Mouse (Mus musculus): ENCODE results near the gene Gm20837. TPM values are rescaled to one million over a fixed set of nuclear protein-coding genes. Genes with fewer than 3 reads are reported as not detected.
"Not testable (repeated sequence)": the region's sequence is repeated elsewhere in the genome, so short reads cannot be mapped to it uniquely, and the experiment has no call there.

The Gm20837 gene
- polyA plus RNA-seq (2012; rRNA removed): 0.38 and 0.46 TPM in 2 replicates

- H3K27ac ChIP-seq (ENCODE audit: control insufficient read depth, insufficient read depth, low read depth, low read length); H3K36me3 ChIP-seq (ENCODE audit: control insufficient read depth, insufficient read depth, low read length); H3K4me1 ChIP-seq (ENCODE audit: control insufficient read depth, insufficient read depth, low read length); H3K4me3 ChIP-seq (ENCODE audit: control insufficient read depth, low read depth, low read length); H3K27me3 ChIP-seq (ENCODE audit: control insufficient read depth, insufficient read depth, low read length): not testable (repeated sequence)
These were observed at the start of gene Gm20837 for GRCm38 (mm10) chrY:90400948-90401347. Gene Gm20837, plus strand, starts transcription at chrY:90401248.
